Mouse (Mus musculus) lung, embryonic 14.5 days (tissue): ENCODE measurements around the gene Derl3. TPM values are rescaled to one million over a fixed set of nuclear protein-coding genes. Genes with fewer than 3 reads are reported as not detected.

Experiments
- ATAC-seq: fragments of 200-750 bp; cut with Nextera tagmentation; 2 replicates; pipeline ENCODE4 v1.8.0; 2017; ENCODE audit warnings: mild to moderate bottlenecking, moderate TSS enrichment, moderate library complexity; ENCODE audit not compliant: insufficient read depth
- DNase-seq: peaks from one replicate; pipeline ENCODE4 v3.0.0-alpha.2; 2015
- H3K27ac ChIP-seq: fragments of 300-500 bp; sonication (generic); 2 replicates; pipeline ENCODE4 v1.5.1; 2014; ENCODE audit warnings: low read depth, mild to moderate bottlenecking, moderate library complexity
- H3K27me3 ChIP-seq: fragments of 300-500 bp; sonication (generic); 2 replicates; pipeline ENCODE4 v1.6.1; 2014; ENCODE audit warnings: low read length, control low read depth; ENCODE audit not compliant: insufficient read depth
- H3K36me3 ChIP-seq: fragments of 300-500 bp; sonication (generic); 2 replicates; pipeline ENCODE4 v1.6.1; 2014; ENCODE audit warnings: control low read depth; ENCODE audit not compliant: insufficient read depth
- H3K4me1 ChIP-seq: fragments of 300-500 bp; sonication (generic); 2 replicates; pipeline ENCODE4 v1.6.1; 2014; ENCODE audit warnings: antibody characterized with exemption, control low read depth; ENCODE audit not compliant: insufficient read depth
- H3K4me2 ChIP-seq: fragments of 300-500 bp; sonication (generic); 2 replicates; pipeline ENCODE4 v1.6.1; 2014; ENCODE audit warnings: mild to moderate bottlenecking
- H3K4me3 ChIP-seq: fragments of 300-500 bp; sonication (generic); 2 replicates; pipeline ENCODE4 v1.5.1; 2014; ENCODE audit warnings: low read depth, low read length
- H3K9ac ChIP-seq: fragments of 300-500 bp; sonication (generic); 2 replicates; pipeline ENCODE4 v1.6.1; 2014
- H3K9me3 ChIP-seq: fragments of 300-500 bp; sonication (generic); 2 replicates; pipeline ENCODE4 v1.6.1; 2016; ENCODE audit warnings: low read depth, low read length, control low read depth
- CTCF ChIP-seq: IDR thresholded peaks from 2 replicates; pipeline ENCODE4 v1.5.1; 2016; ENCODE audit warnings: antibody characterized with exemption, low read depth
- WGBS: fragments of 180-500 bp; shearing (Covaris S2); extraction: QIAGEN DNeasy Blood & Tissue Kit; methylation state at CpG from one replicate; pipeline ENCODE4 v1.1.7; 2014; 5-methylcytosine and 5-hydroxymethylcytosine counted together
- polyA plus RNA-seq: library from polyadenylated mRNA; unstranded; fragments of >200 nt; fragmentation: Nextera tagmentation; extraction: Ambion mirVana; gene quantifications from 2 replicates; pipeline ENCODE4 v1.2.1, GENCODE M21; 2014

Derl3 gene
- polyA plus RNA-seq, 1 experiment from 2014 or later, result 2.0 TPM

DNA sequence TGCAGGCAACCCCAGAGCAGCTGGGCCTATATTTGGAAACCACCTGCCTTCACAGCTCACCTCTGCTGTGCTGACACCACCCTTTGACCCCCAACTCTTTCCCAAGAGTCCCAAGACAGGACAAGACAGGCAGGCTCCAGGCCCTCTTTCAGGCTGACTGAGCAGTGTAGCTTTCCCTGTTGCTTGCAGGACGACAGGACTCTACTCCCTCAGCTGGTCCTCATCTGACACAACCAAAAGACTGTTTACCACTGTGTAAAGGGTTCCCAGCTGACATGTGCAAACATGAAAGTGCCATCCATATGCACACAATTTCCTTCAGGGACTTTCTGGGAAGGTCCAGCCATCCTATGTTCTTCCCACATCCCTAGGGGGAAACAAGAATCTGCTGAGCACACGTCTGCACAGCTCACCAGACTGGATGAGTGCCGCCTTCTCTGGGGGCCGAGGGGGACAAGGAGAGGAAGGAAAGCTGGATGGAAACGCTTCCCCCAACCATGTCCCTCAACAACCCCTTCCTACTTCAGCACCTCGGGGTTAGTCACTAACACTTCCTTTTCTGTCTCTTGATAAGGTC is 19.9 kb downstream of the Derl3 start:
- ATAC-seq, result peak; percentile 41; the same call in 1 of the 2 replicates
- peaks cover 77% of the 10 kb centered on the region for H3K36me3 ChIP-seq

DNA sequence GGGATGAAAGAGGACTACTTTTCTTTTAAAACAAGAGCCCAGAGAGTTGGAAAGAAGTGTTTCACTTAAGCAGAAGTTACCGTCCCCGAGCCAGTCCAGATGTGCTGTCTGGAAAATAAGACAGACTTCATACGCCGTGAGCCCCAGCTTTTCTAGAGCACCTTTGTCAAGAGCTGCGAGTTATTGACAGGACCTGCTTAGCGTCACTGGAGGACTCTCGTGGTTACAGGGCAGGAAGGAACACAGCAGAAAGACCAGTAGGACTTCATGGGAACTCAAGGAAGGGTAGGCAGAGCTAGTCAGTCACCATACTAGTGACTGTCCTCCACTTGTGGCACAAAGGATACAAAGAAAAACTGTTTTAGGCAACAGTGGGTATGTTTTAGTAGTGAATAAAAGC is 22.3 kb downstream of the Derl3 start:
- TF ChIP-seq CTCF, result no peak
- no peaks in the 10 kb centered on the region for H3K9me3 ChIP-seq
- no peak overlapping the region for H3K4me2 ChIP-seq
- H3K4me1 ChIP-seq, result no peaks in the 10 kb centered on the region
- no peak overlapping the region for H3K4me3 ChIP-seq
- DNase-seq, result no peak
- H3K27ac ChIP-seq, result no peak overlapping the region
- no peaks in the 10 kb centered on the region for H3K27me3 ChIP-seq
- 78% methylated on average over 7 of the region's 7 CpGs for WGBS
- H3K9ac ChIP-seq, result no peak overlapping the region
- no peak for ATAC-seq
- H3K36me3 ChIP-seq, result peaks cover 69% of the 10 kb centered on the region

More for the DNA sequence above, 19.9 kb downstream of the Derl3 start:
- H3K9me3 ChIP-seq, result no peaks in the 10 kb centered on the region
- no peaks in the 10 kb centered on the region for H3K27me3 ChIP-seq
- WGBS, result 51% methylated on average over 6 of the region's 6 CpGs
- no peak for TF ChIP-seq CTCF
- H3K9ac ChIP-seq, result no peak overlapping the region
- no peak overlapping the region for H3K4me3 ChIP-seq
- no peak overlapping the region for H3K27ac ChIP-seq
- no peaks in the 10 kb centered on the region for H3K4me1 ChIP-seq
- no peak for DNase-seq
- H3K4me2 ChIP-seq, result no peak overlapping the region

DNA sequence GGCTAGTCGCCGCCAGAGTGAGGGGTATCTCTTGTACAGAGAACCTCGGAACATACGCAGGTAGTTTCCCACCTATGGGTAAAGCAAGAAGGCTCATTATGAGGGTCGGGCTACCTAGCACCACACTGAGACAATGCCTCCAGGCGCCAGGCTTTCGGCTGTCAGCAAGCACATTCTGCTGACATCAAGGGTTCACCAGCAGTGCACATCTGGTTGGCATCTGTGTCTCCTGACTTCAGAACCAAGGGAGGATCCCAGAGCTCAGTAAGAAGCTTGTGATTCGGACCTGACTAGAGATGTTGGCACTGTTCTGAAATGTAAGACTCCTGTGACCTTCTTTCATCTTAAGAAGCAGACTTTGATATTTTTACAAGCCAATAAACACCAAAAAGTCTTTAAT is 23.6 kb downstream of the Derl3 start:
- Histone ChIP-seq H3K27me3 (no peaks in the 10 kb centered on the region), H3K27ac (no peak overlapping the region), H3K9me3 (no peaks in the 10 kb centered on the region), H3K4me2 (no peak overlapping the region), H3K4me1 (no peaks in the 10 kb centered on the region), H3K4me3 (no peak overlapping the region), H3K9ac (no peak overlapping the region), H3K36me3 (peaks cover 57% of the 10 kb centered on the region)
- ATAC-seq (no peak), DNase-seq (no peak)
- 75% methylated on average over 8 of the region's 8 CpGs for WGBS
- TF ChIP-seq CTCF, result no peak

DNA sequence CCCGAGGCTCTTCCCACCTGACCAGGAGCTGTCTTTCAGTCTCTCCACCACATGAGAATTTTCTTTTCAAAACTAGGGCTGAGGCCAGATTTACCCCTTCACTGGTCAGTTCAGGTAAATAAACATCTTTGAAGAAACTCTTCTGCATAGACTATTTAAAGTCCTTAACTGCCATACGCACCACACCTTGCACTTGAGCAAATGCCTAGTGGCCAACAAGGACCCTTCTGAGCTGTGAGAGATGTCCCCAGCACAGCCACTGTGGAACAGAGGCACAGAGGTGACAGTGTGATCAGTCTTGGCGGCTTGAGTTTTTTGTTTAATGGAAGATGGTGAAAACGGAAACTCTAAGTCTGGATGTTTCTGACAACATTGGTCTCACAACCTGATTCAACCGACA is 25.8 kb downstream of the Derl3 start:
- no peaks in the 10 kb centered on the region for H3K9me3 ChIP-seq
- H3K4me2 ChIP-seq, result peak overlapping the region; percentile 12; the same call in 1 of the 2 replicates
- WGBS, result 65% methylated on average over 5 of the region's 5 CpGs
- H3K4me3 ChIP-seq, result no peak overlapping the region
- H3K9ac ChIP-seq, result no peak overlapping the region
- H3K36me3 ChIP-seq, result peaks cover 47% of the 10 kb centered on the region
- H3K4me1 ChIP-seq, result no peaks in the 10 kb centered on the region
- no peak for TF ChIP-seq CTCF
- ATAC-seq (no peak), DNase-seq (no peak)
- H3K27me3 ChIP-seq, result no peaks in the 10 kb centered on the region
- no peak overlapping the region for H3K27ac ChIP-seq

DNA sequence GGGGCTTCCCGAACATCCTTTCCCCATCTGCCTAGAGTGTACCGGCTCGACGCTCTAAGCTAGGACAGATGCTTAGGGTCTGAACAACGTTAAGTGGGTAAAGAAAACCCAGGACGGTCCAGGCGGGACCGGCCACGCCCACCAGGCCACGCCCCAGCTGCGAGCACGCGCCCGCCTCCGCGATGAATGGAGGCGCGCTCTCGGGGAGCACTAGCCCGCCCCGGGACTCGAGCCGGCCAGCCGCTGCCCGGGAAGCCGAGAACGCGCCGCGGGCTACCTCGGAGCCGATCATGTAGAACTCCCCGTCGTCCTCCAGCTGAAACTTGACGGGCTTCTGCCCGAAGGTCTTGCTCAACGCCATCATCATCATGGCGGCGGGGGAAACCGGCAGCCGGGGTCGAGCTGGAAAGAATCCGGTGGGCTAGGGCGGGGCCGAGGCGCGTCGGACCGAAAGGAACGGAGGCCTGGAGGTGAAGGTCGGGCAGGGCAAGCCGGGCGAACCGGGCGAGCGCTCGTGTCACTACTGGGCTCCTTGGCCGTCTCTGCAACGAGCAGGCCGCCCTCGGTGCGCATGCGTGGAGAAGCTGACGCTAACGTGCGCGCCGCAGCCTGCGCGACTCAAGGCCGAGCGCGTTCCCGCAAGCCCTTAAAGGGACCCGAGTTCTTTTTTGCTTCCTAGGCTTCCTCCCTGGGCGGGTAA is 28.0 kb downstream of the Derl3 start, which contains the start of gene Smarcb1:
Smarcb1 (minus strand) TSS at position 592 of the 700 bp plus-strand sequence.
- Histone ChIP-seq H3K9me3 (no peaks in the 10 kb centered on the region), H3K27ac (peak within 1 kb of the TSS; percentile 94), H3K36me3 (peaks cover 45% of the 10 kb centered on the region), H3K9ac (peak within 1 kb of the TSS; percentile 94), H3K4me1 (no peaks in the 10 kb centered on the region), H3K4me3 (peak within 1 kb of the TSS; percentile 94), H3K27me3 (no peaks in the 10 kb centered on the region), H3K4me2 (peak within 1 kb of the TSS; percentile 91)
- no peak for TF ChIP-seq CTCF
- ATAC-seq (peak; percentile 93), DNase-seq (peak; percentile 99)
- under 1% methylated on average over 76 of the region's 76 CpGs for WGBS

DNA sequence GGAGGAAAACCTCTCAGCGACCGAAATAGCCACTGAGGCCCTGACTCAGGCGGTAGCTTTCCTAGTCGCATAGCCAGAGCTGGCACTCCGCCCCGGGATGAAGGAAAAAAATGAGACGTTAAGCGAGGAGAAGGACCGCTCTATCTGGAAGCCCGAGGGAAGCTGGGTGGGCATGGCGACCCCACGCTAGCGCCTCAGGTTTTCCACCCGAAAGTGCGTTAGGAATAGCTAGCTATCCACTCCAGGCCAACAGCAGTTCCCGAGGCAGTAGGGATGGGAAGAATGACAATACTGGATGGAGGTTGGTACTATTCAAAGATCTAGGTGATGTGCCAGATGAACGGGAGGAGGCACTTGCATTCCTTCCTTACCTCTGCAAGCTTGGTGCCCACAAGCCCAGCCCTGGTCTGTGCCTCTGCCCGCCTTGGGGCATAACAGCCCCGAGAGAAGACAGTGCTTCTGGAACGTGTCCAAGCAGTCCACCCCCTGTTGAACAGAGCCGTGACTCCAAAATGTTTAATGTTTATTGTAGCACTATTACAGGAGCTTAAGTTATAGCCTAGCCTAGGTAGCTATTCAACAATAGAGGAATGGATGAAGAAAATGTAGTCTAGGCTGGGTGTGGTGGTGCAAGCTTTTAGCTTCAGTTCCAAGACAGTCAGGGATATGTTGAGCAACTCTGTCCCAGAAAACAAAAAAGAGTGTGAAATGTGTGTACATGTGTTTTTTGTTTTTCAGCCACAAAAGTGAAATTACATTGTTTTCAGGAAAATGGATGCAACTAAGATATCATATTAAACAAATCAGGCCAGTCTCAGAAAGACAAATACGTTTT is 28.7 kb downstream of the Derl3 start:
- peak overlapping the region; percentile 94 for H3K4me3 ChIP-seq
- peak overlapping the region; percentile 91 for H3K4me2 ChIP-seq
- H3K27me3 ChIP-seq, result no peaks in the 10 kb centered on the region
- peaks cover 46% of the 10 kb centered on the region for H3K36me3 ChIP-seq
- H3K9ac ChIP-seq, result peak overlapping the region; percentile 94
- DNase-seq (peak; percentile 45), ATAC-seq (peak; percentile 51)
- no peaks in the 10 kb centered on the region for H3K4me1 ChIP-seq
- 3% methylated on average over 22 of the region's 22 CpGs for WGBS
- TF ChIP-seq CTCF, result no peak
- H3K27ac ChIP-seq, result peak overlapping the region; percentile 94
- no peaks in the 10 kb centered on the region for H3K9me3 ChIP-seq

GRCm38 (mm10) chr10:75924324-75924723 is 31.1 kb downstream of the Derl3 start:
- no peak overlapping the region for H3K9ac ChIP-seq
- peaks cover 44% of the 10 kb centered on the region for H3K36me3 ChIP-seq
- no peak overlapping the region for H3K4me2 ChIP-seq
- H3K9me3 ChIP-seq, result no peaks in the 10 kb centered on the region
- H3K27ac ChIP-seq, result no peak overlapping the region
- ATAC-seq (no peak), DNase-seq (no peak)
- no peak for TF ChIP-seq CTCF
- no peaks in the 10 kb centered on the region for H3K27me3 ChIP-seq
- H3K4me3 ChIP-seq, result no peak overlapping the region
- WGBS, result 50% methylated on average over 2 of the region's 2 CpGs
- no peaks in the 10 kb centered on the region for H3K4me1 ChIP-seq
